Mouse (Mus musculus): ENCODE data around the gene Ezh1.

Gene Ezh1

GRCm38 (mm10) chr11:101246702-101247012 is 20.4 kb upstream of the Ezh1 start:
- no peak for DNase-seq (ENCODE audit: low spot score in 2 of 2)

- no peak for DNase-seq (ENCODE audit: low spot score in 2 of 2)
Observed at GRCm38 (mm10) chr11:101245855-101246701, 19.8 kb upstream of the Ezh1 start, which contains the start of gene Ramp2. TSS of gene Ramp2 (plus strand) at chr11:101246028.

- DNase-seq (ENCODE audit: low spot score in 2 of 2), result no peak
Observed at GRCm38 (mm10) chr11:101245071-101245470, 18.8 kb upstream of the Ezh1 start.

- DNase-seq (ENCODE audit: low spot score in 2 of 2), result peak in 1 of 2 experiments; percentile 48
Observed at GRCm38 (mm10) chr11:101238071-101238647, 11.9 kb upstream of the Ezh1 start.

GRCm38 (mm10) chr11:101236782-101237181 is 10.5 kb upstream of the Ezh1 start:
- DNase-seq (ENCODE audit: low spot score in 2 of 2), result no peak

- no peak for DNase-seq (ENCODE audit: low spot score in 2 of 2)
Observed at GRCm38 (mm10) chr11:101235429-101235828, 9.2 kb upstream of the Ezh1 start.

- no peak for DNase-seq (ENCODE audit: low spot score in 2 of 2)
Observed at GRCm38 (mm10) chr11:101234124-101234523, 7.9 kb upstream of the Ezh1 start.

- DNase-seq (ENCODE audit: low spot score in 2 of 2), result no peak
Observed at GRCm38 (mm10) chr11:101233240-101233639, 7.0 kb upstream of the Ezh1 start.

- no peak for DNase-seq (ENCODE audit: low spot score in 2 of 2)
Observed at GRCm38 (mm10) chr11:101232010-101232839, 6.0 kb upstream of the Ezh1 start.

GRCm38 (mm10) chr11:101230991-101231871 is 5.0 kb upstream of the Ezh1 start:
- peak in 1 of 2 experiments; percentile 20 for DNase-seq (ENCODE audit: low spot score in 2 of 2)

- DNase-seq (ENCODE audit: low spot score in 2 of 2), result no peak
Observed at GRCm38 (mm10) chr11:101230526-101230925, 4.3 kb upstream of the Ezh1 start.

GRCm38 (mm10) chr11:101230061-101230511 is 3.8 kb upstream of the Ezh1 start:
- DNase-seq (ENCODE audit: low spot score in 2 of 2), result no peak

GRCm38 (mm10) chr11:101229361-101229900 is 3.2 kb upstream of the Ezh1 start:
- DNase-seq (ENCODE audit: low spot score in 2 of 2), result no peak

- DNase-seq (ENCODE audit: low spot score in 2 of 2), result no peak
Observed at GRCm38 (mm10) chr11:101225331-101226064, 765 bp downstream of the Ezh1 start.

- no peak for DNase-seq (ENCODE audit: low spot score in 2 of 2)
Observed at GRCm38 (mm10) chr11:101224337-101224736, 1.9 kb downstream of the Ezh1 start.

- no peak for DNase-seq (ENCODE audit: low spot score in 2 of 2)
Observed at GRCm38 (mm10) chr11:101221306-101221986, 4.8 kb downstream of the Ezh1 start.

- DNase-seq (ENCODE audit: low spot score in 2 of 2), result no peak
Observed at GRCm38 (mm10) chr11:101220853-101221252, 5.4 kb downstream of the Ezh1 start.

GRCm38 (mm10) chr11:101218436-101219055 is 7.7 kb downstream of the Ezh1 start:
- DNase-seq (ENCODE audit: low spot score in 2 of 2), result no peak

- DNase-seq (ENCODE audit: low spot score in 2 of 2), result no peak
Observed at GRCm38 (mm10) chr11:101216936-101217335, 9.3 kb downstream of the Ezh1 start.
